Mouse (Mus musculus): Measurements from ENCODE around the gene P2ry14.

DNA sequence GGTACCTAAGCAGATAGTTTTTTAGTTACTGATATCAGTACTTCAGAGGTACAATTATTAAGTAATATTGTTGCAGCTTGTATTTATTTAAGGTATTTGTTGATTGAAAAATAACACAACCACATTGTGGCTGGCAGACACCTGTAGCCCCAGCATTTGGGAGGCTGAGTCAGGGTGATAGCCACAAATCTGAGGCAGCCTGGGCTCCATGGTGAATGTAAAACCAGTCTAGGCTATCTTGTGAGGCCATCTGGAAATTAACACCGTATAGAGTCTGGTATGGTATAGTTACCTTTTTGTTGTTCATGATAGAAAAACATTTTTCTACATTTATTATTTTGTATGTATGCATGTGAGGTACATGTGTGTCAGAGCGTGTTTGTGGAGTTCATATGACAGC lies 51.3 kb downstream of the P2ry14 start:
- TF ChIP-seq CTCF (IDR thresholded peaks at IDR 0.05; ENCODE audit: low read depth, low read length) = no peak
- TF ChIP-seq POLR2A (IDR thresholded peaks at IDR 0.05; ENCODE audit: extremely low read depth, insufficient read depth, low read length) = no peak

Measured in liver, adult 2 months (tissue).